Mouse (Mus musculus) limb, embryonic 12.5 days (tissue): ENCODE results near the gene Cx3cl1. TPM values are rescaled to one million over a fixed set of nuclear protein-coding genes. Genes with fewer than 3 reads are reported as not detected.

Experiments
- ATAC-seq: fragments of 200-750 bp; cut with Nextera tagmentation; 2 replicates; pipeline ENCODE4 v1.8.0; 2017; ENCODE audit warnings: low read depth, moderate TSS enrichment; ENCODE audit not compliant: insufficient number of reproducible peaks, insufficient read depth, low FRiP score, low TSS enrichment
- H3K27ac ChIP-seq: fragments of 300-500 bp; sonication (generic); 2 replicates; pipeline ENCODE4 v1.5.1; 2016; ENCODE audit warnings: mild to moderate bottlenecking, moderate library complexity
- H3K27me3 ChIP-seq: fragments of 300-500 bp; sonication (generic); 2 replicates; pipeline ENCODE4 v1.6.1; 2016; ENCODE audit warnings: mild to moderate bottlenecking, moderate library complexity
- H3K36me3 ChIP-seq: fragments of 300-500 bp; sonication (generic); 2 replicates; pipeline ENCODE4 v1.6.1; 2016; ENCODE audit warnings: mild to moderate bottlenecking, moderate library complexity
- H3K4me1 ChIP-seq: fragments of 300-500 bp; sonication (generic); replicated peaks from 2 replicates; pipeline ENCODE4 v1.6.1; 2016
- H3K4me2 ChIP-seq: fragments of 300-500 bp; sonication (generic); 2 replicates; pipeline ENCODE4 v1.6.1; 2016; ENCODE audit warnings: mild to moderate bottlenecking, moderate library complexity
- H3K4me3 ChIP-seq: fragments of 300-500 bp; sonication (generic); replicated peaks from 2 replicates; pipeline ENCODE4 v1.5.1; 2016; ENCODE audit warnings: mild to moderate bottlenecking
- H3K9ac ChIP-seq: fragments of 300-500 bp; sonication (generic); replicated peaks from 2 replicates; pipeline ENCODE4 v1.6.1; 2016; ENCODE audit warnings: mild to moderate bottlenecking, moderate library complexity
- H3K9me3 ChIP-seq: fragments of 300-500 bp; sonication (generic); 2 replicates; pipeline ENCODE4 v1.6.1; 2016; ENCODE audit warnings: mild to moderate bottlenecking, moderate library complexity
- WGBS: fragments of 180-500 bp; shearing (Covaris S2); methylation state at CpG from one replicate; pipeline ENCODE4 v1.1.7; 2016; 5-methylcytosine and 5-hydroxymethylcytosine counted together
- polyA plus RNA-seq: library from polyadenylated mRNA; unstranded; fragments of >200 nt; fragmentation: Nextera tagmentation; extraction: Ambion mirVana; gene quantifications from 2 replicates; pipeline ENCODE4 v1.2.1, GENCODE M21; 2016

The Cx3cl1 gene
- polyA plus RNA-seq, 1 experiment from 2014 or later = 5.3 TPM

- H3K9ac ChIP-seq = no peak overlapping the region
- no peak overlapping the region for H3K27ac ChIP-seq
- 0 out of 2 replicates have a peak, but pooled peaks cover 6% of the 10 kb centered on the region for H3K27me3 ChIP-seq
- no peak overlapping the region for H3K4me2 ChIP-seq
- no peak overlapping the region for H3K4me3 ChIP-seq
- H3K4me1 ChIP-seq = peaks cover 28% of the 10 kb centered on the region
- no peak for ATAC-seq
- no peaks in the 10 kb centered on the region for H3K36me3 ChIP-seq
- WGBS = 62% methylated on average over 12 of the region's 12 CpGs
- H3K9me3 ChIP-seq = no peaks in the 10 kb centered on the region
Observed at GRCm38 (mm10) chr8:94785247-94785985, 13.6 kb downstream of the Cx3cl1 start.

GRCm38 (mm10) chr8:94785995-94786595, 14.3 kb downstream of the Cx3cl1 start:
- Histone ChIP-seq H3K4me3 (no peak overlapping the region), H3K4me1 (peaks cover 27% of the 10 kb centered on the region), H3K9me3 (no peaks in the 10 kb centered on the region), H3K27ac (no peak overlapping the region), H3K27me3 (0 out of 2 replicates have a peak, but pooled peaks cover 2% of the 10 kb centered on the region), H3K4me2 (no peak overlapping the region), H3K9ac (no peak overlapping the region), H3K36me3 (no peaks in the 10 kb centered on the region)
- no peak for ATAC-seq
- 67% methylated on average over 6 of the region's 6 CpGs for WGBS

GRCm38 (mm10) chr8:94787524-94788501, 16.0 kb downstream of the Cx3cl1 start:
- ATAC-seq = no peak
- H3K4me2 ChIP-seq = no peak overlapping the region
- H3K4me3 ChIP-seq = no peak overlapping the region

GRCm38 (mm10) chr8:94789256-94789955, 17.6 kb downstream of the Cx3cl1 start:
- H3K4me2 ChIP-seq = no peak overlapping the region
- 78% methylated on average over 10 of the region's 10 CpGs for WGBS
- H3K9me3 ChIP-seq = no peaks in the 10 kb centered on the region
- no peaks in the 10 kb centered on the region; the same call in 1 of the 2 replicates for H3K27me3 ChIP-seq
- no peaks in the 10 kb centered on the region for H3K36me3 ChIP-seq
- H3K27ac ChIP-seq = no peak overlapping the region
- H3K4me3 ChIP-seq = no peak overlapping the region
- no peak overlapping the region for H3K9ac ChIP-seq
- ATAC-seq = no peak
- H3K4me1 ChIP-seq = peaks cover 17% of the 10 kb centered on the region

More at GRCm38 (mm10) chr8:94787524-94788501, 16.0 kb downstream of the Cx3cl1 start:
- no peaks in the 10 kb centered on the region for H3K36me3 ChIP-seq
- H3K27me3 ChIP-seq = no peaks in the 10 kb centered on the region
- whole genome bisulfite sequencing = 51% methylated on average over 15 of the region's 15 CpGs
- no peaks in the 10 kb centered on the region for H3K9me3 ChIP-seq
- H3K9ac ChIP-seq = no peak overlapping the region
- peaks cover 17% of the 10 kb centered on the region for H3K4me1 ChIP-seq
- no peak overlapping the region for H3K27ac ChIP-seq

GRCm38 (mm10) chr8:94794368-94794767, 22.6 kb downstream of the Cx3cl1 start:
- H3K9ac ChIP-seq = no peak overlapping the region
- H3K27ac ChIP-seq = no peak overlapping the region
- WGBS = 87% methylated on average over 4 of the region's 4 CpGs
- no peaks in the 10 kb centered on the region; the same call in 1 of the 2 replicates for H3K27me3 ChIP-seq
- no peak overlapping the region for H3K4me3 ChIP-seq
- no peaks in the 10 kb centered on the region for H3K36me3 ChIP-seq
- no peaks in the 10 kb centered on the region for H3K4me1 ChIP-seq
- ATAC-seq = no peak
- H3K4me2 ChIP-seq = no peak overlapping the region
- no peaks in the 10 kb centered on the region for H3K9me3 ChIP-seq

- ATAC-seq = no peak
- Histone ChIP-seq H3K4me3 (no peak overlapping the region), H3K4me1 (no peaks in the 10 kb centered on the region), H3K4me2 (no peak overlapping the region), H3K9me3 (no peaks in the 10 kb centered on the region), H3K9ac (no peak overlapping the region), H3K27me3 (no peaks in the 10 kb centered on the region; the same call in 1 of the 2 replicates), H3K36me3 (no peaks in the 10 kb centered on the region), H3K27ac (no peak overlapping the region)
- WGBS = 93% methylated on average over 2 of the region's 2 CpGs
Observed at GRCm38 (mm10) chr8:94794782-94795181, 23.0 kb downstream of the Cx3cl1 start.

GRCm38 (mm10) chr8:94800278-94800968, 28.6 kb downstream of the Cx3cl1 start:
- Histone ChIP-seq H3K27ac (no peak overlapping the region), H3K9me3 (no peaks in the 10 kb centered on the region), H3K4me3 (no peak overlapping the region), H3K36me3 (no peaks in the 10 kb centered on the region), H3K4me2 (no peak overlapping the region), H3K4me1 (0 out of 2 replicates have a peak, but pooled peaks cover 3% of the 10 kb centered on the region), H3K9ac (no peak overlapping the region), H3K27me3 (no peaks in the 10 kb centered on the region)
- ATAC-seq = no peak
- 61% methylated on average over 7 of the region's 7 CpGs for WGBS

- no peaks in the 10 kb centered on the region for H3K27me3 ChIP-seq
- no peak for ATAC-seq
- H3K9ac ChIP-seq = no peak overlapping the region
- 0 out of 2 replicates have a peak, but pooled peaks cover 3% of the 10 kb centered on the region for H3K4me1 ChIP-seq
- no peaks in the 10 kb centered on the region for H3K9me3 ChIP-seq
- WGBS = 49% methylated on average over 14 of the region's 14 CpGs
- H3K36me3 ChIP-seq = no peaks in the 10 kb centered on the region
- H3K27ac ChIP-seq = no peak overlapping the region
- H3K4me3 ChIP-seq = no peak overlapping the region
- no peak overlapping the region for H3K4me2 ChIP-seq
Observed at GRCm38 (mm10) chr8:94801293-94802095, 29.7 kb downstream of the Cx3cl1 start.

GRCm38 (mm10) chr8:94802375-94802774, 30.6 kb downstream of the Cx3cl1 start:
- H3K9me3 ChIP-seq = no peaks in the 10 kb centered on the region
- WGBS = 81% methylated on average over 4 of the region's 4 CpGs
- no peaks in the 10 kb centered on the region for H3K36me3 ChIP-seq
- no peak overlapping the region for H3K4me3 ChIP-seq
- H3K4me1 ChIP-seq = 0 out of 2 replicates have a peak, but pooled peaks cover 3% of the 10 kb centered on the region
- H3K27me3 ChIP-seq = no peaks in the 10 kb centered on the region
- H3K9ac ChIP-seq = no peak overlapping the region
- no peak overlapping the region for H3K27ac ChIP-seq
- no peak for ATAC-seq
- H3K4me2 ChIP-seq = no peak overlapping the region
